Mouse (Mus musculus): ENCODE measurements around the gene Cacna1d. TPM values are rescaled to one million over a fixed set of nuclear protein-coding genes. Genes with fewer than 3 reads are reported as not detected.

Cacna1d gene
- polyA plus RNA-seq, 1 experiment from 2014 or later = 0.12 TPM

- no peaks in the 10 kb centered on the region for H3K4me1 ChIP-seq (ENCODE audit: control insufficient read depth, low read depth, low read length)
- no peaks in the 10 kb centered on the region for H3K27me3 ChIP-seq (ENCODE audit: control insufficient read depth, insufficient read depth, low read depth, low read length)
- no peaks in the 10 kb centered on the region for H3K36me3 ChIP-seq (ENCODE audit: control insufficient read depth, insufficient read depth)
- H3K27ac ChIP-seq (ENCODE audit: low read length) = no peak overlapping the region
- no peak overlapping the region for H3K9ac ChIP-seq (ENCODE audit: low read depth, low read length)
- no peak overlapping the region for H3K4me3 ChIP-seq (ENCODE audit: low read depth, low read length)
- WGBS (ENCODE audit: insufficient replicate concordance) = 50% methylated on average over 8 of the region's 8 CpGs
- no peak for ATAC-seq (ENCODE audit: low read depth)
- no peak overlapping the region for H3K4me2 ChIP-seq (ENCODE audit: low read depth, low read length)
- no peaks in the 10 kb centered on the region for H3K9me3 ChIP-seq (replicated peaks; ENCODE audit: control insufficient read depth, low read length)
These were observed 457.9 kb downstream of the Cacna1d start for GRCm38 (mm10) chr14:30033405-30033804.

- H3K27me3 ChIP-seq (ENCODE audit: control insufficient read depth, insufficient read depth, low read depth, low read length) = no peaks in the 10 kb centered on the region
- no peak overlapping the region for H3K4me3 ChIP-seq (ENCODE audit: low read depth, low read length)
- no peak for ATAC-seq (ENCODE audit: low read depth)
- no peaks in the 10 kb centered on the region for H3K9me3 ChIP-seq (replicated peaks; ENCODE audit: control insufficient read depth, low read length)
- WGBS (ENCODE audit: insufficient replicate concordance) = 28% methylated on average over 2 of the region's 2 CpGs
- H3K27ac ChIP-seq (ENCODE audit: low read length) = no peak overlapping the region
- no peak overlapping the region for H3K4me2 ChIP-seq (ENCODE audit: low read depth, low read length)
- no peaks in the 10 kb centered on the region for H3K36me3 ChIP-seq (ENCODE audit: control insufficient read depth, insufficient read depth)
- H3K4me1 ChIP-seq (ENCODE audit: control insufficient read depth, low read depth, low read length) = no peaks in the 10 kb centered on the region
- no peak overlapping the region for H3K9ac ChIP-seq (ENCODE audit: low read depth, low read length)
These were observed 463.9 kb downstream of the Cacna1d start for GRCm38 (mm10) chr14:30027378-30027777.

GRCm38 (mm10) chr14:30024387-30024786 is 466.9 kb downstream of the Cacna1d start:
- H3K36me3 ChIP-seq (ENCODE audit: control insufficient read depth, insufficient read depth) = no peaks in the 10 kb centered on the region
- no peak overlapping the region for H3K9ac ChIP-seq (ENCODE audit: low read depth, low read length)
- H3K27me3 ChIP-seq (ENCODE audit: control insufficient read depth, insufficient read depth, low read depth, low read length) = no peaks in the 10 kb centered on the region
- H3K4me1 ChIP-seq (ENCODE audit: control insufficient read depth, low read depth, low read length) = no peaks in the 10 kb centered on the region
- no peak overlapping the region for H3K4me2 ChIP-seq (ENCODE audit: low read depth, low read length)
- no peak overlapping the region for H3K27ac ChIP-seq (ENCODE audit: low read length)
- no peak for ATAC-seq (ENCODE audit: low read depth)
- H3K4me3 ChIP-seq (ENCODE audit: low read depth, low read length) = no peak overlapping the region
- H3K9me3 ChIP-seq (replicated peaks; ENCODE audit: control insufficient read depth, low read length) = no peaks in the 10 kb centered on the region
- WGBS (ENCODE audit: insufficient replicate concordance) = 12% methylated on average over 7 of the region's 7 CpGs

GRCm38 (mm10) chr14:30022471-30022870 is 468.8 kb downstream of the Cacna1d start:
- H3K27ac ChIP-seq (ENCODE audit: low read length) = peak overlapping the region; percentile 31
- WGBS (ENCODE audit: insufficient replicate concordance) = 52% methylated on average over 6 of the region's 6 CpGs

GRCm38 (mm10) chr14:30019792-30020575 is 471.3 kb downstream of the Cacna1d start:
- no peak for ATAC-seq (ENCODE audit: low read depth)
- Histone ChIP-seq H3K4me1 (ENCODE audit: control insufficient read depth, low read depth, low read length) (no peaks in the 10 kb centered on the region), H3K4me2 (ENCODE audit: low read depth, low read length) (no peak overlapping the region), H3K9me3 (replicated peaks; ENCODE audit: control insufficient read depth, low read length) (no peaks in the 10 kb centered on the region), H3K27ac (ENCODE audit: low read length) (no peak overlapping the region), H3K9ac (ENCODE audit: low read depth, low read length) (no peak overlapping the region), H3K4me3 (ENCODE audit: low read depth, low read length) (no peak overlapping the region), H3K27me3 (ENCODE audit: control insufficient read depth, insufficient read depth, low read depth, low read length) (no peaks in the 10 kb centered on the region), H3K36me3 (ENCODE audit: control insufficient read depth, insufficient read depth) (no peaks in the 10 kb centered on the region)
- WGBS (ENCODE audit: insufficient replicate concordance) = 45% methylated on average over 9 of the region's 9 CpGs

More at GRCm38 (mm10) chr14:30022471-30022870, 468.8 kb downstream of the Cacna1d start:
- Histone ChIP-seq H3K9ac (ENCODE audit: low read depth, low read length) (no peak overlapping the region), H3K9me3 (replicated peaks; ENCODE audit: control insufficient read depth, low read length) (no peaks in the 10 kb centered on the region), H3K27me3 (ENCODE audit: control insufficient read depth, insufficient read depth, low read depth, low read length) (no peaks in the 10 kb centered on the region), H3K4me3 (ENCODE audit: low read depth, low read length) (no peak overlapping the region), H3K4me2 (ENCODE audit: low read depth, low read length) (no peak overlapping the region), H3K36me3 (ENCODE audit: control insufficient read depth, insufficient read depth) (no peaks in the 10 kb centered on the region), H3K4me1 (ENCODE audit: control insufficient read depth, low read depth, low read length) (no peaks in the 10 kb centered on the region)
- ATAC-seq (ENCODE audit: low read depth) = no peak

GRCm38 (mm10) chr14:30019375-30019774 is 471.9 kb downstream of the Cacna1d start:
- Histone ChIP-seq H3K4me2 (ENCODE audit: low read depth, low read length) (no peak overlapping the region), H3K9ac (ENCODE audit: low read depth, low read length) (no peak overlapping the region), H3K4me3 (ENCODE audit: low read depth, low read length) (no peak overlapping the region), H3K36me3 (ENCODE audit: control insufficient read depth, insufficient read depth) (no peaks in the 10 kb centered on the region), H3K4me1 (ENCODE audit: control insufficient read depth, low read depth, low read length) (no peaks in the 10 kb centered on the region), H3K27ac (ENCODE audit: low read length) (no peak overlapping the region), H3K27me3 (ENCODE audit: control insufficient read depth, insufficient read depth, low read depth, low read length) (no peaks in the 10 kb centered on the region), H3K9me3 (replicated peaks; ENCODE audit: control insufficient read depth, low read length) (no peaks in the 10 kb centered on the region)
- no peak for ATAC-seq (ENCODE audit: low read depth)
- 75% methylated on average over 8 of the region's 8 CpGs for WGBS (ENCODE audit: insufficient replicate concordance)

- H3K27me3 ChIP-seq (ENCODE audit: control insufficient read depth, insufficient read depth, low read depth, low read length) = no peaks in the 10 kb centered on the region
- H3K4me3 ChIP-seq (ENCODE audit: low read depth, low read length) = no peak overlapping the region
- no peaks in the 10 kb centered on the region for H3K4me1 ChIP-seq (ENCODE audit: control insufficient read depth, low read depth, low read length)
- WGBS (ENCODE audit: insufficient replicate concordance) = 68% methylated on average over 6 of the region's 6 CpGs
- H3K27ac ChIP-seq (ENCODE audit: low read length) = no peak overlapping the region
- H3K9ac ChIP-seq (ENCODE audit: low read depth, low read length) = no peak overlapping the region
- ATAC-seq (ENCODE audit: low read depth) = no peak
- H3K4me2 ChIP-seq (ENCODE audit: low read depth, low read length) = no peak overlapping the region
- no peaks in the 10 kb centered on the region for H3K9me3 ChIP-seq (replicated peaks; ENCODE audit: control insufficient read depth, low read length)
- no peaks in the 10 kb centered on the region for H3K36me3 ChIP-seq (ENCODE audit: control insufficient read depth, insufficient read depth)
These were observed 472.4 kb downstream of the Cacna1d start for GRCm38 (mm10) chr14:30018846-30019245.

- Histone ChIP-seq H3K9ac (ENCODE audit: low read depth, low read length) (no peak overlapping the region), H3K4me2 (ENCODE audit: low read depth, low read length) (no peak overlapping the region), H3K27ac (ENCODE audit: low read length) (no peak overlapping the region), H3K4me1 (ENCODE audit: control insufficient read depth, low read depth, low read length) (no peaks in the 10 kb centered on the region), H3K36me3 (ENCODE audit: control insufficient read depth, insufficient read depth) (no peaks in the 10 kb centered on the region), H3K4me3 (ENCODE audit: low read depth, low read length) (no peak overlapping the region), H3K9me3 (replicated peaks; ENCODE audit: control insufficient read depth, low read length) (no peaks in the 10 kb centered on the region), H3K27me3 (ENCODE audit: control insufficient read depth, insufficient read depth, low read depth, low read length) (no peaks in the 10 kb centered on the region)
- 75% methylated on average over 4 of the region's 4 CpGs for WGBS (ENCODE audit: insufficient replicate concordance)
- ATAC-seq (ENCODE audit: low read depth) = no peak
These were observed 472.8 kb downstream of the Cacna1d start for GRCm38 (mm10) chr14:30018463-30018801.

- Histone ChIP-seq H3K4me3 (ENCODE audit: low read depth, low read length) (no peak overlapping the region), H3K4me2 (ENCODE audit: low read depth, low read length) (no peak overlapping the region), H3K27me3 (ENCODE audit: control insufficient read depth, insufficient read depth, low read depth, low read length) (no peaks in the 10 kb centered on the region), H3K9ac (ENCODE audit: low read depth, low read length) (no peak overlapping the region), H3K9me3 (replicated peaks; ENCODE audit: control insufficient read depth, low read length) (no peaks in the 10 kb centered on the region), H3K4me1 (ENCODE audit: control insufficient read depth, low read depth, low read length) (no peaks in the 10 kb centered on the region), H3K36me3 (ENCODE audit: control insufficient read depth, insufficient read depth) (no peaks in the 10 kb centered on the region), H3K27ac (ENCODE audit: low read length) (no peak overlapping the region)
- WGBS (ENCODE audit: insufficient replicate concordance) = 68% methylated on average over 8 of the region's 8 CpGs
- ATAC-seq (ENCODE audit: low read depth) = no peak
These were observed 473.3 kb downstream of the Cacna1d start for GRCm38 (mm10) chr14:30017794-30018462.
